Mouse (Mus musculus): Measurements from ENCODE around the gene Cops2.

- TF ChIP-seq POLR2A (IDR thresholded peaks at IDR 0.05; ENCODE audit: control insufficient read depth, extremely low read depth, insufficient read depth, low read length, poor library complexity): no peak
- no peak for TF ChIP-seq CTCF (IDR thresholded peaks at IDR 0.05; ENCODE audit: borderline replicate concordance, control insufficient read depth, extremely low read depth, insufficient read depth, low read length, poor library complexity)
Measured at GRCm38 (mm10) chr2:125785021-125785420, 73.9 kb downstream of the Cops2 start.
